Mouse (Mus musculus) lung, postnatal 0 days (tissue): ENCODE data around the gene 1700074P13Rik. TPM values are rescaled to one million over a fixed set of nuclear protein-coding genes. Genes with fewer than 3 reads are reported as not detected.

Experiments
- ATAC-seq: fragments of 200-750 bp; cut with Nextera tagmentation; 2 replicates; pipeline ENCODE4 v1.8.0; 2017; ENCODE audit warnings: moderate library complexity
- DNase-seq: peaks from one replicate; pipeline ENCODE4 v3.0.0-alpha.2; 2016; ENCODE audit warnings: low spot score
- H3K27ac ChIP-seq: fragments of 300-500 bp; sonication (generic); 2 replicates; pipeline ENCODE4 v1.5.1; 2014; ENCODE audit warnings: antibody characterized with exemption, mild to moderate bottlenecking, low read length, mixed read lengths
- H3K27me3 ChIP-seq: fragments of 300-500 bp; sonication (generic); replicated peaks from 2 replicates; pipeline ENCODE4 v1.6.1; 2014; ENCODE audit warnings: low read length, mixed read lengths; ENCODE audit not compliant: insufficient read depth
- H3K36me3 ChIP-seq: fragments of 300-500 bp; sonication (generic); 2 replicates; pipeline ENCODE4 v1.6.1; 2014; ENCODE audit warnings: low read length, mixed read lengths; ENCODE audit not compliant: insufficient read depth
- H3K4me1 ChIP-seq: fragments of 300-500 bp; sonication (generic); 2 replicates; pipeline ENCODE4 v1.6.1; 2014; ENCODE audit warnings: antibody characterized with exemption, low read depth, low read length, mixed read lengths; ENCODE audit not compliant: insufficient read depth
- H3K4me2 ChIP-seq: fragments of 300-500 bp; sonication (generic); replicated peaks from 2 replicates; pipeline ENCODE4 v1.6.1; 2014; ENCODE audit warnings: low read depth, mild to moderate bottlenecking, low read length, moderate library complexity, mixed read lengths
- H3K4me3 ChIP-seq: fragments of 300-500 bp; sonication (generic); 2 replicates; pipeline ENCODE4 v1.5.1; 2014; ENCODE audit warnings: low read depth, low read length
- H3K9ac ChIP-seq: fragments of 300-500 bp; sonication (generic); replicated peaks from 2 replicates; pipeline ENCODE4 v1.6.1; 2014; ENCODE audit warnings: low read depth, mild to moderate bottlenecking
- H3K9me3 ChIP-seq: fragments of 300-500 bp; sonication (generic); 2 replicates; pipeline ENCODE4 v1.6.1; 2016; ENCODE audit warnings: low read length, mixed read lengths
- CTCF ChIP-seq: IDR thresholded peaks from 2 replicates; pipeline ENCODE4 v1.5.1; 2016; ENCODE audit warnings: antibody characterized with exemption, mild to moderate bottlenecking
- EP300 ChIP-seq: IDR thresholded peaks from 2 replicates; pipeline ENCODE4 v1.6.1; 2016; ENCODE audit warnings: antibody characterized with exemption, mild to moderate bottlenecking, control low read depth
- WGBS: fragments of 180-500 bp; shearing (Covaris S2); extraction: QIAGEN DNeasy Blood & Tissue Kit; methylation state at CpG from one replicate; pipeline ENCODE4 v1.1.7; 2014; 5-methylcytosine and 5-hydroxymethylcytosine counted together
- polyA plus RNA-seq: library from polyadenylated mRNA; unstranded; fragments of >200 nt; fragmentation: Nextera tagmentation; extraction: Ambion mirVana; gene quantifications from 2 replicates; pipeline ENCODE4 v1.2.1, GENCODE M21; 2015

The 1700074P13Rik gene
- polyA plus RNA-seq, 1 experiment from 2014 or later, result not detected

GRCm38 (mm10) chr6:40893577-40893976, 46.8 kb downstream of the 1700074P13Rik start:
- Histone ChIP-seq H3K27me3 (no peaks in the 10 kb centered on the region), H3K9ac (no peak overlapping the region), H3K4me3 (no peak overlapping the region), H3K4me1 (no peaks in the 10 kb centered on the region), H3K27ac (no peak overlapping the region), H3K9me3 (no peaks in the 10 kb centered on the region), H3K36me3 (no peaks in the 10 kb centered on the region), H3K4me2 (no peak overlapping the region)
- WGBS, result 41% methylated on average over 7 of the region's 7 CpGs
- ATAC-seq (no peak), DNase-seq (no peak)
- no peak for TF ChIP-seq EP300
- peak; percentile 34 for TF ChIP-seq CTCF

GRCm38 (mm10) chr6:40891754-40892153, 48.6 kb downstream of the 1700074P13Rik start:
- Histone ChIP-seq H3K36me3 (no peaks in the 10 kb centered on the region), H3K27ac (no peak overlapping the region), H3K4me2 (no peak overlapping the region), H3K27me3 (no peaks in the 10 kb centered on the region), H3K9ac (no peak overlapping the region), H3K9me3 (no peaks in the 10 kb centered on the region), H3K4me1 (no peaks in the 10 kb centered on the region), H3K4me3 (no peak overlapping the region)
- WGBS, result 74% methylated on average over 4 of the region's 4 CpGs
- DNase-seq (no peak), ATAC-seq (no peak)
- TF ChIP-seq CTCF (no peak), EP300 (no peak)

DNA sequence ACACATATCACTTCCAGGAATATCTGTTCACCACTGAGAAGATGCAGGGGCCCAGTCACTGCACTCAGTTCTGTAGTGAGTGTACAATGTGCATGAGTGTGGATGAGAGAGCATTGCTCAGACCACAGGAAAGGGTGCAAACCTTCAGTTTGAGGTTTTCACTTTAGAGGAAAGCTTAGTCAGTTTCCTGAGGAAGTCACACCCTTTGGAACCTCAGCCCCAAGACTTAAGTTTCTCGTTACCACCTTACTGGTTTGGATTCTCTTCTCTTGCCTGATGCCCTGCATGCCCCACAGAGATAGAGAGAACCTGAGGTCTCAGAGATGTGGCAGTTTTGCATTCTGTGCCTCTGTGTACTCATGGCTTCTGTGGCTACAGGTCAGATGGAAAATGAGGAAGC, 49.4 kb downstream of the 1700074P13Rik start:
- H3K9ac ChIP-seq, result no peak overlapping the region

GRCm38 (mm10) chr6:40887394-40887793, 53.0 kb downstream of the 1700074P13Rik start, which contains the start of gene Moxd2:
Moxd2 (minus strand) TSS chr6:40887494.
- no peak for DNase-seq
- Histone ChIP-seq H3K27ac (no peak within 1 kb of the TSS), H3K9ac (no peak within 1 kb of the TSS), H3K4me1 (no peaks in the 10 kb centered on the region), H3K27me3 (no peaks in the 10 kb centered on the region), H3K36me3 (no peaks in the 10 kb centered on the region), H3K4me2 (no peak within 1 kb of the TSS), H3K4me3 (no peak within 1 kb of the TSS), H3K9me3 (no peaks in the 10 kb centered on the region)
- 77% methylated on average over 3 of the region's 3 CpGs for WGBS
- ATAC-seq, result no peak
- TF ChIP-seq CTCF (no peak), EP300 (no peak)

More for the DNA sequence above, 49.4 kb downstream of the 1700074P13Rik start:
- Histone ChIP-seq H3K4me3 (no peak overlapping the region), H3K27ac (no peak overlapping the region), H3K9me3 (no peaks in the 10 kb centered on the region), H3K27me3 (no peaks in the 10 kb centered on the region), H3K4me1 (no peaks in the 10 kb centered on the region), H3K36me3 (no peaks in the 10 kb centered on the region), H3K4me2 (no peak overlapping the region)
- TF ChIP-seq EP300, result no peak
- TF ChIP-seq CTCF, result no peak
- ATAC-seq, result no peak
- DNase-seq, result no peak
- WGBS, result 41% methylated on average over 1 of the region's 1 CpGs

Other genes starting within 250 kb of the 1700074P13Rik start
- gene Moxd2, start 53.1 kb downstream of the 1700074P13Rik start, polyA plus RNA-seq, result not detected in 2 replicates
- not detected in 2 replicates for gene Prss58, start 40.2 kb downstream of the 1700074P13Rik start, polyA plus RNA-seq
- not detected in 2 replicates for gene Gm4744, start 11.3 kb upstream of the 1700074P13Rik start, polyA plus RNA-seq
- not detected in 2 replicates for gene 1810009J06Rik, start 24.2 kb upstream of the 1700074P13Rik start, polyA plus RNA-seq
- gene Gm2663, start 58.9 kb upstream of the 1700074P13Rik start, polyA plus RNA-seq, result not detected in 2 replicates
- not detected in 2 replicates for gene 2210010C04Rik, start 95.0 kb upstream of the 1700074P13Rik start, polyA plus RNA-seq